In genomic region chr6:52969717-52970261, GRCm38 (mm10) we compare ENCODE assay signal across 8 mouse cellular contexts.
A peak's percentile ranks its signal among the peaks of the same experiment; 100 is the strongest.
DNase-seq lines count a peak whose midpoint lies in the region.

No protein-coding gene starts in this region.

- 93% methylated on average over 2 of the region's 2 CpGs for WGBS in large intestine, adult 2 months

- peak; percentile 58 for DNase-seq in CD4-positive helper T cell, adult 2 months (ENCODE audit: low read depth, low spot score)
- DNase-seq in Muller cell, postnatal 12 days (ENCODE audit: inconsistent ontology term): peak; percentile 44
- DNase-seq in cerebellum, adult 9-11 months: peak; percentile 76
- peak; percentile 75 for DNase-seq in gastrocnemius, postnatal 10 days
- DNase-seq in large intestine, adult 2 months (ENCODE audit: low read depth, low spot score): peak; percentile 27
- peak; percentile 77 for DNase-seq in lung, postnatal 10 days
- DNase-seq in retina, postnatal 7 days (ENCODE audit: low read depth, low spot score): peak; percentile 65
- DNase-seq in urinary bladder, postnatal 36 days (ENCODE audit: low spot score in 2 of 2): peak; percentile 54 to 59

Comparison
In these comparisons a context has a peak if more than half of its experiments do, and no peak if none do; other contexts are left out.
1. Peak in every context shown above with its lines: DNase-seq.
2. DNase-seq: peak in every context shown above with its lines; median percentile 77 in lung, postnatal 10 days; 76 in cerebellum, adult 9-11 months; 75 in gastrocnemius, postnatal 10 days; 65 in retina, postnatal 7 days; 58 in CD4-positive helper T cell, adult 2 months; 56 in urinary bladder, postnatal 36 days; 44 in Muller cell, postnatal 12 days; 27 in large intestine, adult 2 months.